Mouse (Mus musculus) 416B (cell line): Measurements from ENCODE around the gene Grb7.

Experiments used
- DNase-seq: peaks from one replicate; pipeline ENCODE4 v3.0.0; 2011; ENCODE audit warnings: low read depth

Grb7 gene

DNA sequence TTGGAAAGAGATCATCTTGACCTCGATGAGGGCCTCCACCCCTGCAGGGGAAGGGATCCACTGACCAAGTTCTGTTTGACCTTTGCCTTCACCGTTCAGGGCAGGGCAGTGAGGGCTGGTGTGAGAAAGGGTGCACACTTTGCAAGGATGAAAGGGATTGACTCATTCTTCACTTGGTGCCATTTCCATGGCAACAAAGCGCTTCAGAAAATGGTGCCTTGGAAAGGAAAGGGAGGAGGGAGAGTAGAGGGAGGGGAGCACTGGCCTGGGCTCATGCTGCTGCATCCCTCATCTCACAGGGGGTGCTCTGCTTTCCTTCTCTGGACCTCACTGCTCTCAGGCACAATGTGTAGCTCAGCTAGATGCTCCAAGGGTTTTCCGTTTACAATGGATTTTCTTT is 26.5 kb downstream of the Grb7 start:
- no peak for DNase-seq

DNA sequence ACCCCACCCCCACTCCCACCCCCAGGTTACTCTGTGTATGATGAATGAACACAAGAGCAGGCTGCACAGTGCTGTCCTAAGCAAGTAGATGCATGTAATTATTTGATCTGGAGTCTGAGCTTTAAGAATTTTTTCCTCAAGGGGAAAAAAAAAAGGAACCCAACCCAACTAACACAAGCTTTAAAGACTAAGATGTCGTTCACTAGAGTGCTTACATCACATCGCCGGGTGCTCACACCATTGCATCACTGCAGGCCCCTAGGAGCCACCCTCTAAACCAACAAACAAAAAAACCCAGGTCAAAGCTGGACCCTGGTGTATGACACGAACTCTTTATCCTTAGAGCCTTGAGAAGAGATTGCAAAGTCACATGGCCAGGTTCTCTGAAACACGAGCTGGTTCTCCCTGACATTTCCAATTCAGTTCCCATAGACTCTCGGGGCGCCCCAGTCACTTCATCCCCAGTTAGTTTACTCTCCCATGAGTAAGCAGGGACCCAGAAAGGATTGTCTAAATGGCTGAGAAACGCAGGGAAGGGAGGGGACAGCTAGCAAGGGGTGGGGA is 27.8 kb downstream of the Grb7 start:
- peak; percentile 20 for DNase-seq

DNA sequence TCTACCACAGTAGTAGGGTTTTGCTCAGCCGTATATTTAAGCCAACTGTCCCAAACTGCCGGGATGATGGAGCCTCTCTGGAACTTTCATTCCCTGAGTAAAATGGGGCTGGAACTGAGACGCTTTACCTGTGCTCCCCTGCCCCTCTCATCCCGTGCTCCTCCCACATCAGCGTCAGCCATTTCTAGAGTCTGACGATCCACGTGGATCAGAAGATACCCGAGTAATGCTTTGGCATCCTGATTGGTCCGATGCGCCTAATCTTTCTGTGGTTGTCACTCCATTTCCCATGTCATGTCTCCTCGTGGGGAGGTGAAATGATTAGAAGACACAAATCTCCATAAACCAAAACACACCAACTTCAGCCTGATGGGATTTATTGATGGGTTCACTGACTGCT is 28.8 kb downstream of the Grb7 start:
- DNase-seq, result no peak

DNA sequence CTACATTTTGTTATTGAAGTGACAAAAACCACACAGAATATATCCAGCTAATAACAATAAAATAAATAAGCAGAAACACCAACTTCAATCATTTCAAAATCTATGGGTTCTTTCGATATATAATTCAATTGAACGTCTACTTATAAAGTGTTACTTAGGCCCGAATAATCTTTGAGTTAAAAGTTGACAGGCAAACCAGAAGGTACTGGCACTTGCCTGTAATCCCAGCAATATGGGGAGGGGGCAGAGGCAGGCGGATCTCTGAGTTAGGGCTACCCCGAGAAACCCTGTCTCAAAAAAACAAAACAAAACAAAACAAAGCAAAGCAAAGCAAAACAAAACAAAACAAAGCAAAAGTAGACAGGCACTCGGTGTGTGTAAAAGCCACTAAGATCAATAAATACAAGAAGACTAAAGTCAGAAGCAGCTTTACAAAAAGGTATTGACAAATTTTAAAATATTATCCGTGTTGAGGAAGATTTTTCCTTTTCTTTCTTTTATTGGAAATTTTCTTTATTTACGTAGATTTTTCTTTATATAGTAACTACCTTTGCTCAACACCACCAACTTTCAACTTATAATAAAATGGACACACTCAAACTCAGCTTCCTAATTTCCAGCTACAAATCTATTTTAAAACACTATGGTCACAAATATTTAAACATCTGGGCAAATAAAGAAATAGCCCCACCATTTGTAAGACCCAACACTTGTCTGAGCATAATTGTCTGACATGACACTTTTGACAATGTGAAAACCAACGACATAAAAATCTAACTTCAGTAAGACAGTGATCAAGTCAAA is 29.6 kb downstream of the Grb7 start:
- no peak for DNase-seq

DNA sequence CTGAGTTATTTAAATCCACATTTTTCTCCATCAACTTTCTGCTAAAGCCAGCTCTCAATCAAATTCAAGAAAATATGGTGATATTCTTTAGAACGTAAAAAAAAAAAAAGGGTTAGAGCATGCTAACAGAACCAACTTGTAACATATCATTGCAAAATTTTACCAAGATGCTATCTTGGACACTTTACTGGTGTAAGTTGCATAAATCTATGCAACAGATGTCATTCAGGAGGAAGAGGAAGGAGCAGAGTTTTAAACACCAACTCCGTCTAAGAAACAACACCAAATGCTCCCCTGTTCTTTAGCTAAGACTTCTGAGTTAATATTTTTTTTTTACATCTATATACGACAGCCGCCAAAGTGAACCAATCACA is 30.2 kb downstream of the Grb7 start:
- DNase-seq, result peak; percentile 52

DNA sequence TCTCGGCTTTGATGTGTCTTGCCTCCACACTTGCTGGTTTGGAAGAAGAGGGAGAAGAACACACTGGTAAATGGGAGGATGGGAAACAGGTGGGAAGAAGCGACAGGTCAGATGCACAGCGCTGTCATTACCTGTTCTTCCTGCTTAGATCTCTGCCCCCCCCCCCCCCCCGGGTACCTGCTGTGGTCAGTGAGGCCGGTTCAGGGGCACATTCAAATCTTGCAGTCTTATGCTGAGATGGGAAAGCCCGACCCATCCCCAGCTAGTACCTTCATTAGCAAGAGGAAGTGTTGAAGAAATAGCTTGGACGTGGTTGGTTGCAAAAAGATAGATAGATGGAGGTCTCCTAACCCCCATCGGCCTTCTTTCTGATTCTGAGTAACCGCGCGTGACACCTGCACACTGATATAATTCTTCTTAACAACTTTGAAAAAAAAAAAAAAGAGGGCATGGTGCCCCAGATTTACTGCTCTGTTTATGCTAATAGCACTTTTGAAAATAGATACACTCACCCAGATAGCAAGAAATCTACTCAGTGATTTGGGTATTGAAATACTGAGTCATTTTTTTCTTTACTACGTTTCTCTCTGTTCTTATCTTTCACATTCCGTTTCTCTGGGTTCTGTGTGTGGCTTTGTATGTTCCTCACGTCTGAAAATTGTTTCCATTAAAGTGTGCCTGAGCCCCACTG is 31.0 kb downstream of the Grb7 start:
- no peak for DNase-seq

DNA sequence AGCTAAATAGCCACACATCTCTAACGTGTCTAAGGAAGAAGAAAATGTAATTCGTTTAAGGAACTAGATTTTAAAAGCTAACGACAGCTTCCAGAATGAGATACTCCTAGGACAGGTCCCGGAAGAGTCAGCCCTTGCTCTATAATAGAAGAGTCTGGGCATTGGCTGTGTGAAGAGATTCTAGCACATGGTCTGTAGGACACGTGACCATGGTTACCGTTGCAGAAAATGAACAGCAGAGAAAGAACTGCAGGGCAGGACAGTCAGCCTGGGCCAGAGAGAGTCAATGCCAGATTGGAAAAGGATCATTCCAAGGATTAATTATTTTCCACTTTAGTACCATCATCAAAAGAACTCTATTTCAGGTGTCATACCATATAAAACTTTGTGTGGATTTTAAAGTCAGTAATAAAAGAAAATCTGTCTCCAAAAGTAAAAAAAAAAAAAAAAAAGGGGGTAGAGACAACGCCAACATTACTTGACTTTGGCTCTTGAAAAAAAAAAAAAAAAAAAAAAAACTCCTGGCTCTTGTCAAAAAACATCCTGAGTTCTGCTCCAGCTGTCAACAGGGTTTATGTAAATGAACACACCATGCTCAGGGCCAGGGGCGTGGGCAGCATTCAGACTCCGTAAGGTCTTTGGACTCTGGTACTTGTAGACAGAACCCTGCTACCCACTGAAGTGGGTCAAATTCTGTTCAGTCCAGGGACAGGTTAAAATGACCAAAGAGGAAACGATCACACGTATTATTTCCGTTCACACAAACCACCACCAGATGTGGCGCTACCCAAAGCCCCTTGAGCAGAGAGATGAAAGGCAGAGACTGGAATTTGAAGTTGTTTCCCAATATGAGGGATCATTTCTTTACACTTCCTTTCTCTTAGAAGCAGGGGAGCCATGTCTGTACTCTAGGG is 33.1 kb downstream of the Grb7 start:
- DNase-seq, result peak; percentile 38

DNA sequence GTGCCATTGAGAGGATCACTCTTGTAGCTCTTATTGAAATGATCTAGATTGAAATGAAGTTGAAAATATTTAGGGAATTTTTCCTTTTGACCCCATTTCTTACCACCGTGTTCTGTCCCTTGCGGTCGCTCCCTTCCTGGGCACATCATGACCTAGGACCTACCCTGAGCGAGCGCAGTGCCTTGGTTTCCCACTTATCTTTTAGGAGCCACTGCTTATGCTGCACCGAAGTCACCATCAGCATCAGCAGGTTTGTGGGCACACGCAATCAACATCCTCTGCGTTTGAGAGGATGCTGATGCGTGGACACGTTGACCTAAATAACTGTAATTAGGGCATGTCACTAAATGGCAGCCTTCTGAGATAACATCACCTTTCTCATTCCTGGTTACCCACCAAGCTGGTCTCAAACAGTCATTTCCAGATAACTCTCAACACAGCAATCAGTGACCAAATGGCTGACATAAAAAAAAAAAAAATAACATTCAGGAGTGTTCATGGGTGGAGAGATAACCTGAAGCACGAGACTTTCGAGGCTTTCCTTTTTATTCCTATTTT is 33.8 kb downstream of the Grb7 start:
- DNase-seq, result peak; percentile 9

DNA sequence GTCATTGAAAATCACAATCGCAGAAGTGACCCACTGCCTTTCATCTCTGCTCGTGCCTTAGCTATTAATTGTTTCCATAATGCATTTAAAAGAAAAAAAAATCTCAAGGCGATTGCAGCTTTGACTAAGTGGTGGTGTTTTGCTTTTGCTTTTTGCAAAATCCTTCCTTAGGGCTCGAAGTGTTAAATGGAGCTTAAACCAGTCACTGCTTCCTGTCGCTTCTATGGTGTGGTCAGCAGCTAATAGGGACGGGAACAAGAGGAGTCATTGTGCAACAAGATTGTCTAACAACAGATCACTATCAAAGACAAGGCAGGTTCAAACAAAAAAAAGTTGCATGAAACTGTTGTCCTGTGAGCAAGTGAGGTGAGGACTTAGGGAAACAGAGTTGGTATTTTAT is 35.0 kb downstream of the Grb7 start:
- DNase-seq, result peak; percentile 90

DNA sequence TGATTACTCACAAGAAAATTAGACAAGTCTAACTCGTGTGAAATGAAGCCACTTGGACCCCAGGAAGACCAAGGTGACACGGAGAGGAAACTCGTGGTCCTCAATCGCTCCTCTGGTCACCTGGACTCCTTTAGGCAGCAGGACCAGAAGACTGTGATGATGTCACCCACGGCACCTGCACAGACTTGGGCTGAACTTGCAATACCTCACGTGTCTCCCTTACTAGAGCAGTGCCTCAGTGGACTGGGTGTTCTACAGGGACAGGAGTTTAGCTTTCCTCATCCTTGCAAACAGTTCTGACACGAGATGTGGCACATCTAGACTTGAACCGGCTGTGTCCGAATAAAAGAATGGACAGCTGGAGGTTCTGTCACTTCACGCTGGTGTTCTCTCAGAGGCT is 35.9 kb downstream of the Grb7 start:
- DNase-seq, result no peak

DNA sequence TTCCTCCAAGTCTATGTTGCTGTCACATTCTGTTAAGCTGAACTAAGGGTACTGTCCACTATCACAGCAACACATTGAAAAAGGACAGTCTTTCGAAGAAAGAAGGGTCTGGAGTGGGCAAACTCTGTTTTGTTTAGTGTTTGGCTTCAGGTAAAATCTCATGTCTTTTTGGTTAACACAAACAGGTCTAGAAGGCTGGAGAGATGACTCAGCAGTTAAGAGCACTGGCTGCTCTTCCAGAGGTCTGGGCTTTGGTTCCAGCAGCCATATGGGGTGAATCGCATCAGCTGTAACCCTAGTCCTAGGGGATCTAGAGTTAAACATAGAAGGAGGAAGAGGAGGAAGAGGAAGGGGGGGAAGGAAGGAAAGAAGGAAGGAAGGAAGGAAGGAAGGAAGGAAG is 39.6 kb downstream of the Grb7 start:
- no peak for DNase-seq

DNA sequence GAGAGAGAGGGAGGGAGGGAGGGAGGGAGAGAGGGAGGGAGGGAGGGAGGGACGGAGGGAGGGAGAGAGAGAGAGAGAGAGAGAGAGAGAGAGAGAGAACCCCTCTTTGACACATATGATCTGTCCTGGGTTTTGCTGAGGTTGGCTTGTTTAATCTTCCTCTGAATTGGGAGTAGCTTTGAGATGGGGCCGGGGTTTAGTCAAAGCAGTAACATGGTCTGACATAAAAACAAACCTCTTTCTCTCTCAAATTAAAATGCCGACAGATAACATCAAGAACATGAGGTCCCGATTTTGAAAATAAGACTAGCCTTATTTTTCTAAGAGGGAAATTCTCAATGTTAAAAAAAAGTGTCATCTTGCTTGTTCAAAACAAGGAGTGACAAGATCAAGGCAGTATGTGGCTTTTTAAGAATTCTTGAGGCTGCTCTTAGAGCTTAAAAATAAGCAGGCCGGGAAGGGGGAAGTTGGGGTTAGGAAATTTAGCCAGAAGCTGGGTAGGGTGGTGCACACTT is 41.4 kb downstream of the Grb7 start:
- DNase-seq, result no peak

DNA sequence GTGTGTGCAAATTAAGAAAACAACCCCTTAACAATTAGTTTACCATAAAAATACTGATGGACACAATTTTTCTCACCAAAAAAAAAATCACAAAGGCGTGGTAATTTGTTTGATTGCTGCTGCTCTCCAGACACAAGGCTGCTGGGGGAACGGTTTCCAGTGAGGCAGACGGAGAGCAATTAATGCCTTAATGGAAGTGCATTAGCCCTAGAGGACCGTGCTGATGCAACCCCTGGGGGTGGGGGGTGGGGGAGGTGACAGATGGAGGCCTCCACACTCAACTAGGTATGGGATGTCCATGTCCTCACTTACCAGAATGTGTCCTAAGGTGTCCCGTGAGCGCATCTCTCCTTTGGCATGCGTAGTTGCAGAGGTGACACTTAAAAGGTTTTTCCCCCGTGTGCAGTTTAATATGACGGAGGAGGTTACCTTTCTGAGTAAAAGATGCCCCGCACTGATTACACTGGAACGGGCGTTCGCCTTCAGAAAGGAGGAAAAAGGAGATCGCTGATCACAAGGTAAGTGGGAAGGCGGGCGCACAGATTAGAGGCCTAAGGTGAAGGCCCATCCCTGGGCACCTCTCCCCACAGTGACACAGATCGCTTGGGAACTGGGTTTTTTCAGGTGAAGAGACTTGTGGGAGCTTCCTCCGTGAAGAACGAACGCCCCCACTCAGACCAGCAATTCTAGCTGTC is 42.5 kb downstream of the Grb7 start:
- no peak for DNase-seq

DNA sequence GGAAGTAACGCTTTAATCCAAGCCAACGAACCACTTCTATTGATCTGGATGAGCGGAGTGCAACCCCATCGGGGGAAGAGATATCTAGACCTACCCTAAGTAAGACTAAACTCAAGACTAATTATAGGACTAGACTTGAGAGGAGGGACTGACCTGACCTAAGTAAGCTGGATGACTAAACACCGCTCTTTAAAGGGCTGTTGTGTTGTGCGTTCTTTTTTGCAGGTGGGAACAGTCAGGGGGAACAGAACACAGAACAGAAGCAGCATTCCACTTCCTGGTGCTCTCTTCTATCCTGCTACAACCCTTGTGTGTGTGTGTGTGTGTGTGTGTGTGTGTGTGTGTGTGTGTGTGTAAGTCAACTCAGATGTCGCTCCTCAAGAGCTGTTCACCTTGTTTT is 45.4 kb downstream of the Grb7 start:
- no peak for DNase-seq

DNA sequence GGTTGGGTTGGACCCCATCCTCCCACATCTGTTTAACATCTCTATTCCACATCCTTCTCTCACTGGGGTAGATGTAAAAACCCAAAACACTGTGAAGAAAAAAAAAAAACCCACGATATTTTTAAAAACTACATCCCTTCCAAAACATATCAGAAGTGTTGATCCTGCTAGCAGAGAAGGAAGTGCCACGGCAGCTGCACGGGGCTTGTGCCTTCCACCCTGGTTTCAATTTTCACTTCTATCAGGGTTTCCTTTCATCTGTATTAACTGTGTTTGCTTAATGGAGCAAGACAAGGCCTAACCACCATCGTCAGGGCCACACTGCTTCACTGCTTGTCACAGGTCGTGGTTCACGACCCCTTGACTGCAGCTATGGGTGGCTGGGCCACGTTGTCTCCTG is 46.8 kb downstream of the Grb7 start:
- DNase-seq, result no peak

DNA sequence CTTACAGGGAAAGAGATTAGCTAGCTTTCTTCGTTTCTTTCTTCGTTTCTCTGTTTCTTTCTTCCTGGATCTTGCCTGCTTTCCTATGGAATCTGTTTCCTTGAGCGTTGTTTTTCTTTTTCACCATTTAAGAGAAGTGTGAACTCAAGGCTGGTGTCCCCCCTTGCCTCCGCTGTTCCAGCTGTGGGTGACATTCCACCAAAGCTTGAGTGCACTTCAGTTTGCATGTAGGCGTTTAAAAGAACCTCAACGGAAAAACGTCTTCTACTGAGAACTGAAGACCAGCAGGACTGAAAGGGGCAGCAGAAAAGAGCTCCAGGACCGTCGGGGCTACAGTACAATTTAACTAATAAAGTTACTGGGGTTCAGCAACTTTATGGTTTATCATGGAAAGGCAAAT is 47.2 kb downstream of the Grb7 start:
- DNase-seq, result no peak

DNA sequence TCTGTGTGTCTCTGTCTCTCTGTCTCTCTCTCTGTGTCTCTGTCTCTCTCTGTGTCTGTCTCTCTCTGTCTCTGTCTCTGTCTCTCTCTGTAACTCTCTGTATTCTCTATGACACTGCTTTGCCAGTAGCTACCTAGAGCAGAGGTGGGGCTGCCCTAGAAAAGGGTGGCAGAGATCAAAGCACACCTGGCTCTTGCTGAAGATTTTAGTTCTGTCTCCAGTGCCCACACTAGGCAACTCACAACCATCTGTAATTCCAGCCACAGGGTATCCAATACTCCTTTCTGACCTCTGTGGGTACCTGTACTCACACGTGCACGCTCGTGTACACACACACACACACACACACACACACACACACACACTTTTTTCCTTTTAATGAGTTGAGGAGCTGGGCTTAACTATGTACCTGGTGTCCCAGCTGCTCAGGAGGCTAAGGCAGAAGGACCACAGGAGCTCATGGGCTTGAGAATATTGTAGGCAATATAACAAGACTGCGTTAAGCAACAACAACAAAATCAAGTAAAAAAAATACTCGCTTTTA is 49.1 kb downstream of the Grb7 start:
- DNase-seq, result no peak

DNA sequence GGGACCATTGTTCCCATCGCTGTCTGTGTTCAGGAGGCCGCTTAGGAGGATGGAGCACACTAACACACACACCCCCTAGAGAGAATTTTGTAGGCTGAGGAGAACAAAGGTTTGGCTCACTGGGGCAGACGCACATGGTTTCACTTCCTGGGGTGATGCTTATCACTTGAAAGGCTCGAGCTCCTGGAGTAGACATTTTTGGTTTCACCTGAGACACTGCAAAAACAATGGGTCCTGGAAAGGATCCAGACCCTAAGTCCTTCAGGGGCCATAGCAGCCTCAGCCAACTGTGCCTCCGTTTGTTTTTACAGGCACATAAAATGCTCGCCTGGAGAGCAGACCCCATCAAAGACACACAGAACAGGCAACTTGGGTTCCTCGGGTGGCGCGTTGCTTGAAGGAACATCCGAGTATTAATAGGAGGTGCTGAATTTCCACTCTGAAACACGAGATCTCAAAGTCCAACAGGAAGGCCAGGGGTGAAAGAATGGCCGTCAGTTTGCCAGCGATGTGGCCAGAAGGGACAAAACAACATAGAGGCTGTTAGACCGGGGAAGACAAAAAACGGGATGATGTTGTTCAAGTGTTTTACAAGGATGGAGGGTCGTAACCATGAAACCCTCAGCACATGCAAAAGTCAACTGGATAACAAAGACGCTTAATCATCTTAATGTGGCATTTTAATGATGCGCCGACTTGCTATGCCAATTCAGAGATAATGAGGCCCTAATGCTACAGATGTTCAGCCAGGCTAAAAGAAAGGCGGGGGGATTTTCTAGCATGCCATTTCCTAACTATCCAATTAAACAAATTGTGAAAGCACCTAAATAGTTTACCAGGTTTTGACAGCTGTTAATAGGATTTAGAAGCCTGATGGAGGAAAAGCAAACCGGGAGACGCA is 51.4 kb downstream of the Grb7 start:
- no peak for DNase-seq

DNA sequence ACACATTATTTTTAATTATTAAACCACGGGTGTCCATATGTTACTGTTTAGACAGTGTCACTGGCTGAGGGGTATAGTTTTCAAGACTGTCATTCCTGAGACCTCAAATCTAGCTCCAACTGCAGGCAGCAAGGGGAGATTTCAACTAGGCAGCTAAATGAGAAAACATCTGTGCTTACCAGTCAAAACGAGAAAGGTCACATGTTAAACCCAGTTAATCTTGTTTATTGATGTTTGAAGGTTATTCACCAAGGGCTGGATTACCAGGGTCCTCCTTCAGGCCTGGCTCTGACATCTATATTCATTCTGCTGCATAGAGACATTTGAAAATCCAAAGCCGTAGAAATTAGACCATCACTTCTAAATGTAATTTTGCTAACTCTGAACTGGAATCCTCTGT is 58.7 kb downstream of the Grb7 start:
- DNase-seq, result no peak
